ENCODE assay signal across 1 mouse cellular context in the genomic region with DNA sequence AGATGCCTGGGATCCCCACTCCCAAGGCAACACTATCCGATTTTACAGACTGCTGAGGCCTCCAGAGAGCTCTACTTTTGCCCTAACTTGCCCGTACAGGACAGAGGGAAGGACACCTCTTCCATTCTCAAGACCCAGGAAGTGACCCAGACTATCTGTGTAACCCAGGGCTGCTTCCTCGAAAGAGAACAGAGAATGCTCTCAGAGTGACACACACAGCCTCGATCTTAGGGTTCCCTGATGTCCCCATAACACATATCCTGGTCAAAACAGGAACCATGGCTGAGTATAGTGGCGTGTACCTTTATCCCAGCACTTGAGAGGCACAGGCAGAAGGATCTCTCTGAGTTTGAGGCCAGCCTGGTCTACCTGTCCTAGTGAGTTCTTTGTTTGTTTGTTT.
A peak's percentile ranks its signal among the peaks of the same experiment; 100 is the strongest.
TF ChIP-seq lines count a peak whose summit lies in the region.

No protein-coding gene starts in this region.

TF ChIP-seq in MEL, 35 proteins besides CTCF, POLR2A, EP300 and RAD21:
- no peak for TF ChIP-seq BHLHE40 (IDR thresholded peaks at IDR 0.05; ENCODE audit: borderline replicate concordance, low read depth, low read length)
- 0 out of 2 replicates have a peak, but pooled peaks have one; percentile 8 for TF ChIP-seq TAL1 (IDR thresholded peaks at IDR 0.05; ENCODE audit: low read length)
TF ChIP-seq in MEL: peak in this region for 1.
